Mouse (Mus musculus) adrenal gland, adult 18-20 months (tissue): ENCODE results near the gene Abhd14b. TPM values are rescaled to one million over a fixed set of nuclear protein-coding genes. Genes with fewer than 3 reads are reported as not detected.

Source experiments
- DNase-seq, 2 experiments: peaks; one replicate each; pipeline ENCODE4 v3.0.0; 2021 to 2022; ENCODE audit warnings: low spot score in 2 of 2
- total RNA-seq, 2 experiments: library from RNA; stranded (reverse); gene quantifications; 1 replicate in 1 of 2; 2 replicates in 1 of 2; pipeline ENCODE4 v1.2.3; 2021

The Abhd14b gene
- total RNA-seq, 2 experiments from 2014 or later, result 29.6 to 43.4 TPM

GRCm38 (mm10) chr9:106457920-106458319 lies 10.7 kb downstream of the Abhd14b start:
- no peak for DNase-seq

- no peak for DNase-seq
These were observed 12.7 kb downstream of the Abhd14b start for GRCm38 (mm10) chr9:106459946-106460345.

- no peak for DNase-seq
These were observed 13.3 kb downstream of the Abhd14b start for GRCm38 (mm10) chr9:106460401-106461025.

GRCm38 (mm10) chr9:106461026-106461415 lies 13.8 kb downstream of the Abhd14b start:
- no peak for DNase-seq

GRCm38 (mm10) chr9:106461641-106462429 lies 14.6 kb downstream of the Abhd14b start:
- DNase-seq, result no peak

GRCm38 (mm10) chr9:106462430-106462800 lies 15.2 kb downstream of the Abhd14b start:
- DNase-seq, result no peak

GRCm38 (mm10) chr9:106463122-106464063 lies 16.1 kb downstream of the Abhd14b start:
- no peak for DNase-seq

- DNase-seq, result peak in 1 of 2 experiments; percentile 39
These were observed 17.7 kb downstream of the Abhd14b start for GRCm38 (mm10) chr9:106464751-106465541.

- no peak for DNase-seq
These were observed 18.4 kb downstream of the Abhd14b start, which contains the start of gene Gpr62 for GRCm38 (mm10) chr9:106465571-106466200. TSS of gene Gpr62 (minus strand) at chr9:106465938.

GRCm38 (mm10) chr9:106466721-106467120 lies 19.5 kb downstream of the Abhd14b start:
- no peak for DNase-seq

- DNase-seq, result no peak
These were observed 20.5 kb downstream of the Abhd14b start for GRCm38 (mm10) chr9:106467746-106468145.

- no peak for DNase-seq
These were observed 22.1 kb downstream of the Abhd14b start for GRCm38 (mm10) chr9:106469317-106469716.

GRCm38 (mm10) chr9:106469776-106470175 lies 22.5 kb downstream of the Abhd14b start:
- DNase-seq, result no peak

GRCm38 (mm10) chr9:106470991-106471750 lies 23.9 kb downstream of the Abhd14b start:
- DNase-seq, result peak in 1 of 2 experiments; percentile 18

GRCm38 (mm10) chr9:106471892-106472291 lies 24.6 kb downstream of the Abhd14b start:
- DNase-seq, result peak in 1 of 2 experiments; percentile 34

- DNase-seq, result peak in 1 of 2 experiments; percentile 20
These were observed 25.1 kb downstream of the Abhd14b start for GRCm38 (mm10) chr9:106472321-106472720.

- peak in 1 of 2 experiments; percentile 26 for DNase-seq
These were observed 26.0 kb downstream of the Abhd14b start for GRCm38 (mm10) chr9:106473081-106473752.

GRCm38 (mm10) chr9:106473753-106474105 lies 26.5 kb downstream of the Abhd14b start:
- peak in 1 of 2 experiments; percentile 22 for DNase-seq

GRCm38 (mm10) chr9:106474456-106474855 lies 27.2 kb downstream of the Abhd14b start:
- peak; percentile 51 to 64 for DNase-seq
